Mouse (Mus musculus): ENCODE data around the gene Utp3.
"Not testable (repeated sequence)": the region's sequence is repeated elsewhere in the genome, so short reads cannot be mapped to it uniquely, and the experiment has no call there.

Utp3 gene

GRCm38 (mm10) chr5:88554086-88554886 is at the start of gene Utp3:
Gene Utp3 (plus strand): TSS chr5:88554462.
- peak; percentile 96 for DNase-seq (ENCODE audit: low read depth, low spot score)

GRCm38 (mm10) chr5:88508555-88508954 is 45.7 kb upstream of the Utp3 start:
- no peak for DNase-seq (ENCODE audit: low read depth, low spot score)

GRCm38 (mm10) chr5:88508990-88509389 is 45.3 kb upstream of the Utp3 start:
- no peak for DNase-seq (ENCODE audit: low read depth, low spot score)

GRCm38 (mm10) chr5:88519232-88519631 is 35.0 kb upstream of the Utp3 start:
- DNase-seq (ENCODE audit: low read depth, low spot score), result peak; percentile 1

GRCm38 (mm10) chr5:88527657-88528056 is 26.6 kb upstream of the Utp3 start, which contains the start of gene Jchain:
Gene Jchain (minus strand): TSS chr5:88527891.
- DNase-seq (ENCODE audit: low read depth, low spot score), result no peak

- no peak for DNase-seq (ENCODE audit: low read depth, low spot score)
These were observed 23.4 kb upstream of the Utp3 start for GRCm38 (mm10) chr5:88530908-88531307.

GRCm38 (mm10) chr5:88534697-88535096 is 19.6 kb upstream of the Utp3 start:
- no peak for DNase-seq (ENCODE audit: low read depth, low spot score)

GRCm38 (mm10) chr5:88540845-88541244 is 13.4 kb upstream of the Utp3 start:
- DNase-seq (ENCODE audit: low read depth, low spot score), result no peak

- no peak for DNase-seq (ENCODE audit: low read depth, low spot score)
These were observed 11.5 kb upstream of the Utp3 start for GRCm38 (mm10) chr5:88542651-88543282.

GRCm38 (mm10) chr5:88544411-88544810 is 9.9 kb upstream of the Utp3 start:
- DNase-seq (ENCODE audit: low read depth, low spot score), result not testable (repeated sequence)

- DNase-seq (ENCODE audit: low read depth, low spot score), result no peak
These were observed 8.7 kb upstream of the Utp3 start for GRCm38 (mm10) chr5:88545536-88545935.

GRCm38 (mm10) chr5:88553271-88554085 is 784 bp upstream of the Utp3 start:
- no peak for DNase-seq (ENCODE audit: low read depth, low spot score)

- no peak for DNase-seq (ENCODE audit: low read depth, low spot score)
These were observed 4.7 kb downstream of the Utp3 start for GRCm38 (mm10) chr5:88558991-88559390.

GRCm38 (mm10) chr5:88561080-88561814 is 7.0 kb downstream of the Utp3 start:
- no peak for DNase-seq (ENCODE audit: low read depth, low spot score)

- DNase-seq (ENCODE audit: low read depth, low spot score), result no peak
These were observed 8.9 kb downstream of the Utp3 start for GRCm38 (mm10) chr5:88562863-88563780.

GRCm38 (mm10) chr5:88564501-88565147 is 10.4 kb downstream of the Utp3 start, which contains the start of gene Rufy3:
Gene Rufy3 (plus strand): TSS chr5:88565040.
- no peak for DNase-seq (ENCODE audit: low read depth, low spot score)

GRCm38 (mm10) chr5:88565148-88566033 is 11.1 kb downstream of the Utp3 start:
- DNase-seq (ENCODE audit: low read depth, low spot score), result no peak

GRCm38 (mm10) chr5:88566034-88566841 is 12.0 kb downstream of the Utp3 start:
- no peak for DNase-seq (ENCODE audit: low read depth, low spot score)

All from c-Kit-negative CD71-positive TER-119-positive erythroid progenitor cells, embryonic 14.5 days (primary cell).